In the genomic region with DNA sequence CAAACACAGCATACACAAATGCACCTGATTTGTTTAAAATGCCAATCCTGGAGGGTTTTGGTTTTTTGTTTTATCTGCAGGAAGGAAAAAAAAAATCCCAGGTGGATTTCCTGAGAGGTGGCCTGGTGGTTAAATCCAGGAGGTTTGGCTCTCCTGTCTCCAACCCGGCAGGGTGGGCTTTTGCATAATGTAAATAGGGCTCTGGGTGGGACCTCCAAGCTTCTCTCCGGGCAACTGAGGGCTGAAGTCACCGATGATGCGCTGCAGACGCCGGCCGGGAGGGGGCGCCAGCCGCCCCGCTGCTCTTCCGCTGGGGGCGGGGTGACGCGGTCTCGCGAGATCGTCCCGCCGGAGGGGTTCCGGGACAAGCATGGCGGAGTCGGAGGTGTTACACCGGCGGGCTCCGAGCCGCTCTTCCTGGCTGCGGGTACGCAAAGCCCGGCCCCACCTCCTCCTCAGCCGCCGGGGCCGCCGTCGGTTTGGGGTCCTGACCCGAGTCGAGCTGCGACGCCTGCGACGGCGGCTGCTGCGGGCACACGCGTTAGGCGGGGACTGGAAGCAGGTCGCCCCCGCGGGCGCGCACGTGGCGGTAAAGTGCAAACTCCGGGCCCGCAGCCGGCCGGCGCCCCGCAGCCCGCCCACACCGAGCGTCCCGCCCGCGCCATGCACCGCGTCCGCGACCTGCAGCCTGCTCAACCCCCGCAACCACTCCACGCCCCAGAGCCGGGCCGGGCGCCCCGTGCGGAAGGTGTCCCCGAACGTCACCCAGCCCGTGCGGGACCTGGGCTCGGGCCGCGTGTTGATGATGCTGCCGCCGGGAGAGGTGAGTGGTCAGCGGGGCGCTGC, we compare ENCODE assay signal across 8 mouse cellular contexts. TPM values are rescaled to one million over a fixed set of nuclear protein-coding genes. Genes with fewer than 3 reads are reported as not detected.
DNase-seq lines count a peak whose midpoint lies in the region; ATAC-seq lines count a peak whose summit lies in the region.

A gene (plus strand): TSS at position 337 of the 846 bp plus-strand sequence.

- peak within 1 kb of the TSS; percentile 98 for H3K4me2 ChIP-seq in hindbrain, embryonic 12.5 days (replicated peaks)

- H3K27ac ChIP-seq in hindbrain, embryonic 12.5 days = peak within 1 kb of the TSS; percentile 44; the same call in 1 of the 2 replicates

- peaks cover 33% of the 10 kb centered on the region for H3K36me3 ChIP-seq in hindbrain, embryonic 12.5 days

- ATAC-seq in hindbrain, embryonic 12.5 days (ENCODE audit: low FRiP score) = peak; percentile 88

- peaks cover 15% of the 10 kb centered on the region for H3K4me1 ChIP-seq in hindbrain, embryonic 12.5 days

- H3K27me3 ChIP-seq in hindbrain, embryonic 12.5 days = no peaks in the 10 kb centered on the region

- under 1% methylated on average over 86 of the region's 86 CpGs for WGBS in hindbrain, embryonic 12.5 days

- peak within 1 kb of the TSS; percentile 92 for H3K9ac ChIP-seq in hindbrain, embryonic 12.5 days

- peak; percentile 93 for DNase-seq in Muller cell, postnatal 12 days (ENCODE audit: inconsistent ontology term)
- DNase-seq in cerebellum, adult 9-11 months = peak; percentile 91
- DNase-seq in frontal cortex, postnatal 10 days (ENCODE audit: low spot score in 2 of 2) = peak; percentile 84 to 93
- peak; percentile 91 to 95 for DNase-seq in layer of hippocampus, postnatal 14 days (ENCODE audit: low spot score in 2 of 2)
- peak; percentile 96 for DNase-seq in lung, postnatal 14 days
- peak; percentile 74 for DNase-seq in retina, adult 2 months (ENCODE audit: low read depth, low spot score)
- peak; percentile 94 to 96 for DNase-seq in thymus, postnatal 36 days

- peak within 1 kb of the TSS; percentile 96 for H3K4me3 ChIP-seq in hindbrain, embryonic 12.5 days

- no peaks in the 10 kb centered on the region for H3K9me3 ChIP-seq in hindbrain, embryonic 12.5 days (replicated peaks)

RNA-seq across cellular contexts. Expression of the gene that starts here (rescaled TPM):
- 32.6 and 33.9 TPM in 2 replicates for polyA plus RNA-seq in hindbrain, embryonic 12.5 days (2016; fragmentation: Nextera tagmentation; extraction: Ambion mirVana)
- 10 to 100 TPM; 23.4 TPM for total RNA-seq in layer of hippocampus, postnatal 14 days (2021)

Comparison
In these comparisons a context has a peak if more than half of its experiments do, and no peak if none do; other contexts are left out.
1. Peak in every context shown above with its lines: DNase-seq, ATAC-seq, H3K4me3 ChIP-seq and H3K27ac ChIP-seq.